Mouse (Mus musculus) hindbrain, embryonic 11.5 days (tissue): Measurements from ENCODE around the gene Olfr641. TPM values are rescaled to one million over a fixed set of nuclear protein-coding genes. Genes with fewer than 3 reads are reported as not detected.

Experiments
- ATAC-seq: fragments of 200-750 bp; cut with Nextera tagmentation; 2 replicates; pipeline ENCODE4 v1.8.0; 2017; ENCODE audit warnings: mild to moderate bottlenecking, moderate TSS enrichment, moderate library complexity; ENCODE audit not compliant: low FRiP score
- DNase-seq: peaks from one replicate; pipeline ENCODE4 v3.0.0-alpha.2; 2015; ENCODE audit warnings: low spot score
- H3K27ac ChIP-seq: fragments of 300-500 bp; sonication (generic); 2 replicates; pipeline ENCODE4 v1.5.1; 2014; ENCODE audit warnings: mild to moderate bottlenecking, low read depth, low read length
- H3K27me3 ChIP-seq: fragments of 300-500 bp; sonication (generic); 2 replicates; pipeline ENCODE4 v1.6.1; 2014; ENCODE audit warnings: mild to moderate bottlenecking, low read length, moderate library complexity, mixed read lengths; ENCODE audit not compliant: control insufficient read depth, insufficient read depth
- H3K36me3 ChIP-seq: fragments of 300-500 bp; sonication (generic); 2 replicates; pipeline ENCODE4 v1.6.1; 2014; ENCODE audit warnings: mild to moderate bottlenecking, low read length, moderate library complexity, mixed read lengths; ENCODE audit not compliant: control insufficient read depth, insufficient read depth
- H3K4me1 ChIP-seq: fragments of 300-500 bp; sonication (generic); replicated peaks from 2 replicates; pipeline ENCODE4 v1.6.1; 2014; ENCODE audit warnings: low read length, mixed read lengths; ENCODE audit not compliant: control insufficient read depth, insufficient read depth
- H3K4me2 ChIP-seq: fragments of 300-500 bp; sonication (generic); replicated peaks from 2 replicates; pipeline ENCODE4 v1.6.1; 2014; ENCODE audit warnings: mild to moderate bottlenecking, low read depth, low read length
- H3K4me3 ChIP-seq: fragments of 300-500 bp; sonication (generic); 2 replicates; pipeline ENCODE4 v1.5.1; 2014; ENCODE audit warnings: low read depth, low read length
- H3K9ac ChIP-seq: fragments of 300-500 bp; sonication (generic); 2 replicates; pipeline ENCODE4 v1.6.1; 2014; ENCODE audit warnings: low read depth, low read length
- H3K9me3 ChIP-seq: fragments of 300-500 bp; sonication (generic); 2 replicates; pipeline ENCODE4 v1.6.1; 2016; ENCODE audit warnings: low read length; ENCODE audit not compliant: control insufficient read depth
- WGBS: fragments of 180-500 bp; shearing (Covaris S2); extraction: QIAGEN DNeasy Blood & Tissue Kit; methylation state at CpG from one replicate; pipeline ENCODE4 v1.1.7; 2014; 5-methylcytosine and 5-hydroxymethylcytosine counted together
- polyA plus RNA-seq: library from polyadenylated mRNA; unstranded; fragments of >200 nt; fragmentation: Nextera tagmentation; extraction: Ambion mirVana; gene quantifications from 2 replicates; pipeline ENCODE4 v1.2.1, GENCODE M21; 2014

Olfr641 gene
- polyA plus RNA-seq, 1 experiment from 2014 or later = not detected

- H3K9me3 ChIP-seq = no peaks in the 10 kb centered on the region
- H3K27me3 ChIP-seq = no peaks in the 10 kb centered on the region
- H3K27ac ChIP-seq = no peak within 1 kb of the TSS
- WGBS = 70% methylated on average over 1 of the region's 1 CpGs
- H3K4me2 ChIP-seq = no peak within 1 kb of the TSS
- H3K36me3 ChIP-seq = no peaks in the 10 kb centered on the region
- no peaks in the 10 kb centered on the region for H3K4me1 ChIP-seq
- DNase-seq (no peak), ATAC-seq (no peak)
- no peak within 1 kb of the TSS for H3K9ac ChIP-seq
- no peak within 1 kb of the TSS for H3K4me3 ChIP-seq
Measured at GRCm38 (mm10) chr7:104052566-104052965, 17.3 kb downstream of the Olfr641 start, which contains the start of gene Olfr642. TSS of gene Olfr642 (minus strand) at chr7:104052666.

GRCm38 (mm10) chr7:104059215-104059614, 24.0 kb downstream of the Olfr641 start:
- Histone ChIP-seq H3K27ac (no peak overlapping the region), H3K4me1 (no peaks in the 10 kb centered on the region), H3K4me2 (no peak overlapping the region), H3K4me3 (no peak overlapping the region), H3K9ac (no peak overlapping the region), H3K36me3 (no peaks in the 10 kb centered on the region), H3K9me3 (no peaks in the 10 kb centered on the region), H3K27me3 (no peaks in the 10 kb centered on the region)
- 96% methylated on average over 1 of the region's 1 CpGs for WGBS
- ATAC-seq = no peak
- DNase-seq = no peak

DNA sequence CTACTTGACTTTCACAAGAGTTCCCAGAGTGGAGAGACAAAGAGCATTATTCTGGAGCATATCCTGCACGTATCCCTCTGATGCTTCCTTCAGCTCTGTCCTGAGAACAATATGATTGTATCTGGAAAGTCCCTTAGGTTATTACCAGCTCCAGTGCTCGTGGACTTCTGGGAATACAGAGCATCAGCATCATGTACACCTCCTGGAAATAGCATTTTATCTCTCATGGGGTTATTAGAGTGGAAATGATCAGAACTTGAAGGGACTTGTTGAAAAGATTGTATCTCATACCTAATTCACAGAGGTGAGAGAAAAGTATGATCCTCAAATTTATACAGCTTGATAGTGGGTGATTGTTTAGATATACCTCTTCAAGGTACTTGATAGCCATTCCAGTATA, 26.1 kb downstream of the Olfr641 start, which contains the start of gene 4930516K23Rik:
4930516K23Rik (minus strand) TSS at position 101 of the 400 bp plus-strand sequence.
- H3K36me3 ChIP-seq = no peaks in the 10 kb centered on the region
- WGBS = 63% methylated on average over 2 of the region's 2 CpGs
- ATAC-seq = no peak
- H3K4me3 ChIP-seq = no peak within 1 kb of the TSS
- DNase-seq = no peak
- no peaks in the 10 kb centered on the region for H3K27me3 ChIP-seq
- no peak within 1 kb of the TSS for H3K4me2 ChIP-seq
- H3K27ac ChIP-seq = no peak within 1 kb of the TSS
- no peaks in the 10 kb centered on the region for H3K4me1 ChIP-seq
- no peaks in the 10 kb centered on the region for H3K9me3 ChIP-seq
- H3K9ac ChIP-seq = no peak within 1 kb of the TSS

GRCm38 (mm10) chr7:104071769-104072168, 36.5 kb downstream of the Olfr641 start, which contains the start of gene Olfr644:
TSS of gene Olfr644 (minus strand) at chr7:104071869.
- no peaks in the 10 kb centered on the region for H3K27me3 ChIP-seq
- H3K9me3 ChIP-seq = no peaks in the 10 kb centered on the region
- H3K36me3 ChIP-seq = no peaks in the 10 kb centered on the region
- H3K27ac ChIP-seq = no peak within 1 kb of the TSS
- DNase-seq (no peak), ATAC-seq (no peak)
- no peaks in the 10 kb centered on the region for H3K4me1 ChIP-seq
- no peak within 1 kb of the TSS for H3K4me2 ChIP-seq
- no peak within 1 kb of the TSS for H3K9ac ChIP-seq
- H3K4me3 ChIP-seq = no peak within 1 kb of the TSS
- WGBS = 72% methylated on average over 2 of the region's 2 CpGs

DNA sequence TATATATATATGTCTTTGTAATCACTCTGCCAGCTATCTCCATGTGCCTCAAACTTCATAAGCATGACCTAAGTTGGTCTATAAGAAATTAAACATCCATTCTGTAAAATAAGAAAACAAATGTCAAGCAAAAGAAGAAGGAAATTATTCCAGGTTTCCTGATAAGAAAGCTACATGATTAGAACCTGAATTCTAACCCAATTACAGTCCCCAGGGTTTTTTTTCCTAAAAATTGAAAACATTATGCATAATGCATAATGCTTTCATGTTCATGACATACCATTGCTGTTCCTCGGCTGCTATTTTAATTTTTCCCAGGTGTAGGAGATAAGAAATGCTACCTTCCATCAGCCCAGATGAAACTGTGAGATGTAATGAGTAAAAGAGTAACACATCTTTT, 50.1 kb downstream of the Olfr641 start, which contains the start of gene Olfr645:
Olfr645 (minus strand) TSS at position 101 of the 400 bp plus-strand sequence.
- ATAC-seq = no peak
- H3K9ac ChIP-seq = no peak within 1 kb of the TSS
- WGBS = 85% methylated on average over 1 of the region's 1 CpGs
- H3K4me3 ChIP-seq = no peak within 1 kb of the TSS
- no peak within 1 kb of the TSS for H3K4me2 ChIP-seq
- H3K36me3 ChIP-seq = no peaks in the 10 kb centered on the region
- no peak within 1 kb of the TSS for H3K27ac ChIP-seq
- H3K9me3 ChIP-seq = no peaks in the 10 kb centered on the region
- H3K27me3 ChIP-seq = no peaks in the 10 kb centered on the region
- no peaks in the 10 kb centered on the region for H3K4me1 ChIP-seq
- DNase-seq = no peak

Other genes with a start within 250 kb of the Olfr641 start
- not detected in 2 replicates for gene Olfr67, start 243.6 kb upstream of the Olfr641 start, polyA plus RNA-seq
- 658 and 732 TPM in 2 replicates for gene Hbb-bt, start 221.4 kb upstream of the Olfr641 start, polyA plus RNA-seq
- 266 and 269 TPM in 2 replicates for gene Hbb-bs, start 207.3 kb upstream of the Olfr641 start, polyA plus RNA-seq
- not detected in 2 replicates for gene Hbb-bh2, start 194.9 kb upstream of the Olfr641 start, polyA plus RNA-seq
- gene Hbb-bh1, start 192.3 kb upstream of the Olfr641 start, polyA plus RNA-seq = 2,447 and 2,531 TPM in 2 replicates
- gene Hbb-y, start 182.2 kb upstream of the Olfr641 start, polyA plus RNA-seq = 10,698 and 10,834 TPM in 2 replicates
- not detected in 2 replicates for gene Olfr66, start 149.2 kb upstream of the Olfr641 start, polyA plus RNA-seq
- gene Olfr64, start 141.0 kb upstream of the Olfr641 start, polyA plus RNA-seq = not detected in 2 replicates
- not detected in 2 replicates for gene Olfr65, start 132.0 kb upstream of the Olfr641 start, polyA plus RNA-seq
- gene Olfr631, start 106.6 kb upstream of the Olfr641 start, polyA plus RNA-seq = not detected in 2 replicates
- 0.13 TPM in 1 of 2 replicates, not detected in the other for gene Olfr632, start 101.1 kb upstream of the Olfr641 start, polyA plus RNA-seq
- gene Olfr633, start 91.0 kb upstream of the Olfr641 start, polyA plus RNA-seq = not detected in 2 replicates
- gene Olfr635, start 64.3 kb upstream of the Olfr641 start, polyA plus RNA-seq = not detected in 2 replicates
- gene Olfr638, start 36.7 kb upstream of the Olfr641 start, polyA plus RNA-seq = not detected in 2 replicates
- gene Olfr639, start 18.1 kb upstream of the Olfr641 start, polyA plus RNA-seq = 0.05 TPM in 1 of 2 replicates, not detected in the other
- not detected in 2 replicates for gene Olfr640, start 9.9 kb upstream of the Olfr641 start, polyA plus RNA-seq
- gene Olfr642, start 17.2 kb downstream of the Olfr641 start, polyA plus RNA-seq = not detected in 2 replicates
- gene 4930516K23Rik, start 26.0 kb downstream of the Olfr641 start, polyA plus RNA-seq = not detected in 2 replicates
- gene Olfr644, start 36.4 kb downstream of the Olfr641 start, polyA plus RNA-seq = not detected in 2 replicates
- not detected in 2 replicates for gene Olfr645, start 50.0 kb downstream of the Olfr641 start, polyA plus RNA-seq
- gene Olfr646, start 69.4 kb downstream of the Olfr641 start, polyA plus RNA-seq = not detected in 2 replicates
- not detected in 2 replicates for gene Ubqln5, start 94.4 kb downstream of the Olfr641 start, polyA plus RNA-seq
- gene Olfr643, start 102.0 kb downstream of the Olfr641 start, polyA plus RNA-seq = not detected in 2 replicates
- gene Ubqln3, start 107.8 kb downstream of the Olfr641 start, polyA plus RNA-seq = not detected in 2 replicates
- not detected in 2 replicates for gene Ubqlnl, start 115.1 kb downstream of the Olfr641 start, polyA plus RNA-seq
- not detected in 2 replicates for gene Olfm5, start 129.4 kb downstream of the Olfr641 start, polyA plus RNA-seq
- 0.35 and 0.49 TPM in 2 replicates for gene Olfr648, start 147.9 kb downstream of the Olfr641 start, polyA plus RNA-seq
- gene Olfr649, start 160.5 kb downstream of the Olfr641 start, polyA plus RNA-seq = not detected in 2 replicates
- gene Trim6, start 183.3 kb downstream of the Olfr641 start, polyA plus RNA-seq = 2.5 and 3.4 TPM in 2 replicates
- gene Trim34a, start 209.0 kb downstream of the Olfr641 start, polyA plus RNA-seq = 0.74 and 1.1 TPM in 2 replicates